Mouse (Mus musculus) mesoderm, embryonic 11.5 days (tissue): ENCODE results near the gene Slc40a1.

ENCODE experiments used
- DNase-seq: peaks from one replicate; pipeline ENCODE4 v3.0.0-alpha.2; 2012; ENCODE audit warnings: low read depth, low spot score

The Slc40a1 gene

GRCm38 (mm10) chr1:45926393-45926763, at the start of gene Slc40a1:
Gene Slc40a1 (minus strand): TSS chr1:45926523.
- no peak for DNase-seq

- DNase-seq: no peak
Measured at GRCm38 (mm10) chr1:45971314-45971713, 45.0 kb upstream of the Slc40a1 start.

DNA sequence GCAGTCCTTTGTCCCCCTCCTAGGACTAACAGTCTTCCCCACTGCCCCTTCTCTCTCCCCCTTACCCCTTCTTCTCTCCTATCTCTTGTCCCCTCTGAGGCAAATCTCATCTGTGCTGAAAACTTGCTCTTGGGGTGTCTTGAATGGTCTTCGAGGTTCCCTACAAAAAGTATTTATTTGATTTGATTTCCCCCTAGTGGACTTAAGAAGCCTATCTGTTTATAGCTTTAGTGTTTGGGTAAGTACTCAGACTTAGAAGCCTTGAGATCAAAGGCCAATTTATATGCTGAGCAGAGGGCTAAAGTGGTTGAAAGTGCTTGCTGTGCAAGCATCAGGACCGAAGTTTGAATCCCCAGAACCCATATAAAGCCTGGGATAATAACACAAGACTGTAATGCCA, 22.7 kb upstream of the Slc40a1 start:
- no peak for DNase-seq

- DNase-seq: no peak
Measured at GRCm38 (mm10) chr1:45947843-45948242, 21.5 kb upstream of the Slc40a1 start.

DNA sequence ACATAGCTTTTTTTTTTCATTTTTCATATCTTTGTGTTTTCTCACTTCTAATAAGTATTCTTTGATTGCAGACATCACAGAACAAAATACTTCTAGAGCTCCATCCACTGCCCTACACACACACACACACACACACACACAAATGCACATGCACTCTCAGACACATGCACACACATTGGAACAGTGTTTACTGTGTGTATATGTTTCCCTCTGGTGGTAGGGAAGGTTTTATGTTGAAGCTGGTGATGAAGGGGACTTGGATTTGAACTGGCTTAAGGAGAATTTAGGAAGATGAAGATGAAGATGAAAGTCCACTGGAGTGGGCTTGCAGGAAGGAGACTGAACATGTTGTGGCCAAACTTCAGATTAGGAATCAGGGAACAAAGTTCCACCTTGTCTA, 4.8 kb upstream of the Slc40a1 start:
- no peak for DNase-seq

DNA sequence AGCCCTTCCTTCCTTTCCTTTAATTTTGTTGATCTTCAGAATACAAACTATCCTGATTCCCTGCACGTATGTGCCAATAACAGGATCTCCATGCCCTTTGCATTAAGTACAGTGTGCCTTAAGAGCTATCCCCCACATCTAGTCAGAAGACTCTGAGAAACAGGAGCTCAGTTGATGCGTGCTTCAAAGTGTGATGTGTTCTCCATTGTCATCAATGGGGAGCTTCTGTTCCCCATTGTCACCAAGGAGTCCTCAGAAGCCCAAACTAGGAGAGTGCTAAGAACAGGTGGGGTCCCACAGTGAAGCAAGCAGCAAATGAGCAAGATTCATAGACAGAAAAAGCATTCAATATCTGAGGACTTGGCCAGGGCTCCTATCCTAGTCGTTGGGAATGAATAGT, 588 bp upstream of the Slc40a1 start:
- DNase-seq: no peak

GRCm38 (mm10) chr1:45925500-45926392, 577 bp downstream of the Slc40a1 start:
- DNase-seq: peak; percentile 80

DNA sequence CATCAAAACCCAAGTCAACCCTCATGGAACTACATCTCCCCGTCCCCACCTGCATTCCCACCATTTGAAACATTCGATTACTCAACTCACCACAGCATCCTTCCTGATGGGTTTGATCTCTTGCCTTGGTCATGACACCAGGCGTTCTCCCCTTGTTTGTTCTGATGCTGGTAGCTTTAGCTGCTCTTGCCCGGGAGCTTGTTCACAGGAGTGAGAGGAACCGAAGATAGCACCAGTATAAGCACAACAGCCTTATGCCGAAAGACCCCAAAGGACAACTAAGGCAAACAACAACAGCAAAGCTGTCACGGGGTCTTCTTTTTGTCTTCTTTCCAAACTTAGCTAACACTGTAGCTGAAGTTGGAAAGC, 1.2 kb downstream of the Slc40a1 start:
- DNase-seq: peak; percentile 23

DNA sequence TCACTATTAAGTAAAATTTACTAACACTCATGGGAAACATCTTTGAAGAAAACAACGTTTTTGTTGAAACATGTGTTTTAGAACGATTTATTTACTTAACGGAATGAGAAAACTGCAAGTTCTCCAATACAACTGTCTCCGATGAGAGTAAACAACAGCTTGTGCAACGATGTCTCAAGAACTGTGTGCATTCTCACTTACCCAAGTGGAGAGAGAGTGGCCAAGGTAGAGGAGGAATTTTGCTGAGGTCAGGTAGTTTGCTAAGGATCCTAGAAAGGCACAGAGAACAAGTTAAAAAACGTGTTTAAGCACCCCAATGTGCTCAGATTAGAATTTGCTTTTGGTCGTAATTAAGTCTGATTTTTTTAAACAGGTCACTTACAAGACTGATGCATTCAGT, 1.8 kb downstream of the Slc40a1 start:
- DNase-seq: no peak

DNA sequence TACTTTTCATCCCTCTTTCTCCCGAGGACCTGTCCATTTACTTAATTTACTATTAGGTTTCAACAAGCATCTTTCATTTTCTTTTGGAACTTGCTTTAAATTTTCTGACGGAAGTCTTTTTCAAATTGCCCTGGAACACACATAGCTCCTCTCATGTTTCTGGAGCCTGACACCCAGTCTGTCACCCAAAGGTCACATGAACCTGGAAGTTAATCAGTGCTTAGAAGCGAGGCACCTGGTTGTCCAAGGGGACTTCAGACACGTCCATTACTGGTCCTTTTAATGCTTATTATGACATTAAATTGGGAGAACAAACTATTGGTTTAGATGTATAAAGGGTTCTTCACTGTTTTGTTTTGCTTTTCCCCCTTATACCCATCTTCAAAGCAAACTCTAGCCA, 3.0 kb downstream of the Slc40a1 start:
- no peak for DNase-seq

DNA sequence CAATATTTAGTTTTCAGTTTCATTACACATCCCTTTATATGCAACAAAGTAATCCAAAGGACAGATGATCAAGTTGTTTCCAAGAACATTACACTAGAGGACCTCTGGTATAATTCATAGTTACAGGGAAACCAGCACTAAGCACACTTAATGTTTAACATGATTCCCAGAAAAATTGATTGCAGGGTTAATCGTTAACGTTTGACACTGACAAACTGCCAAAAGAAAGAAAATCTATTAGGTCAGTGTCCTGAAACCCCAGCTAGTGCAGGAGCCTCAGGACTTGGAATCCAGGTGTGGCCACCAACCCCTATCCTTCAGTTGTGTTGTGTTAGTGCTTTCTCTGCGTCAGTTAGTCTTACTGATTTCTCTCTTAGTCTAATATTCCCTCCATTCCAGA, 5.6 kb downstream of the Slc40a1 start:
- no peak for DNase-seq

DNA sequence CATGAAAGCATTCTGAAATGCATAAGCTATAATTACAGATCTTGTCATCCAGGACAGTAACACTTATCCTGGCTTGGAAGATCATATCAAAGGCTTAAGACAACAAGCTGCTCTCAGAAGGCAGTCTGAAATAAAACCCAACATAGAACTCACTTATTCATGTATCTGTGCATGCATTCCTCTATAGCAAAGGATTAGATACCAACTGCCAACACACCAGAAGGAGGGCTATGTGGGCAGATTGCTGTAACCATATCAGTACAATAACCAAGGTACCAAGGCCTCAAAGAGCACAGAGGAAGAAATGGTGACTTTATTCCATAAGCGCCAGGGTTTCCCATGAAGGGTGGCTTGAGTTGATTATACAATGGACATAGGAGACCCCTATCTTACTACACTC, 6.6 kb downstream of the Slc40a1 start:
- no peak for DNase-seq

- DNase-seq: no peak
Measured at GRCm38 (mm10) chr1:45917136-45917803, 9.1 kb downstream of the Slc40a1 start.

DNA sequence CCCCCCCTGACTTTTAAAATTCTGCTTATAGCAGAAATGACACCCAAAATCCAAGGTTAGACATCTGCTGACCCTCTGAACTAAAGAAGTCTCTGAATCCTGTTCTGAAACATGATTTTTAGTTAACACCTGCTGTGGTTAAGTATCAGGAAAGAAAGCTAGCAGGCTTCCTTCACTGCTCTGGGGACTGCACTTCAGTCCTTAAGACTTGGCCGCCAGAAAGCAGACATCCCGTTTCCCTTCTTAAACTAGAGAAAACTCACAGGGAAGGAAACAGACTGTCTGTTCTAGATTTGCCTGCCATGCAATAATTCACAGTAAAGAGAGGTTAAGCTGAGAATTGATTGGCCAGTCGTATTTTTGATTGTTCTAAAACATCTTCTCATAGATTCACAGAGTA, 10.1 kb downstream of the Slc40a1 start:
- DNase-seq: no peak

DNA sequence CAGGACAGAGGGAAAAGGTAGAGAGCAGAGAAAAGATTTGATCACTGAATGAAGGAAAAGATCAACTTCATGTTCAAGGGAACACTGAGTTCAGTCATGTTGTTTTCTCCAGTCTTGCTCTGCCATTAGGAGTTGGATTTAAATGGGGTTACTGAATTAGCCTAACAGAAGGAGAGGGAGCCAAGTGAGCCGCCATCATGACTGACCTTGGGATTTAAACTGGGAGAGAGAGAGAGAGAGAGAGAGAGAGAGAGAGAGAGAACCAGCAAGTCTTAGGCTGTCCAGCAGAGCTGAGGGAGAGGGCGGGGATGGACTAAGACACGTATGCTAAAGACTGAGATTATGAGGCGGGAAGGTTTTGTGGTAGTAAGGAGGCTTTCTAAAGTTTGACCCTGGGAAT, 12.1 kb downstream of the Slc40a1 start:
- no peak for DNase-seq

- peak; percentile 74 for DNase-seq
Measured at GRCm38 (mm10) chr1:45905107-45905821, 21.1 kb downstream of the Slc40a1 start.

DNA sequence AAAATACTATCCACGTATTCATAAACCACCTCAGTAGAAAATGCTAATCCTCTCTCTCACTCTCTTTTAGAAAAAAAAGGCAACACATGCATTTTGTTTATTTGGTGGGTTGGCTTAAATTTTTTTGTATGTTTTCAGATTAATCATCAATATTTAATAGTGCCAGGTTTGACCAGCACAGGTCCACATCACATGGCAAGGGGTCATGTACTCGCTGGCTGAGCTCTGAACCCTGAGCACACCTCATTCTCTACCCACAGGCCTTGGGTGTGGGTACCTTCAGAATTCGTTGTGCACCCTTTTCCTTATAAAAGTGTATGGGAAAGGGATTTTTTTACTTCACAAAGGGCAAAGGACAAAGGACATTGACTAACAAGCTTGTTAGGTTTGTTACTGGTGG, 22.2 kb downstream of the Slc40a1 start:
- DNase-seq: no peak

DNA sequence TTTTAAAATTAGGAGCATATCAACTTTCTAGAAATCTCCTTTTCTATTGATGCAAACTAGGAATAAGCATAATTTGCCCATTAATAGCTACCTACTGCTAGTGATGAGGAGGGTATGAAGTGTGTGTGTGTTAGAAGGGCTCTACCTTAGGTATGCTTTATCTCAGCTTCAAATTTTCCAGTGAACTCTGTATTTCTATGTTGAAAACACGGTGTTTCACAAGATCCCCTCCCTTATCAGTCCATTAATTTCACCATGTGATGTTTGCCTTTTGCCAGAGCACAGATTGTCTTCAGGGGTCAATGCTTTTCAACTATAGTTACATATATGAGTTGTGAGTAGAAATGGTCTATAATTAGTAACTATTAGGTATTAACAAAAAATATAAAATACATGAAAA, 28.3 kb downstream of the Slc40a1 start:
- no peak for DNase-seq

DNA sequence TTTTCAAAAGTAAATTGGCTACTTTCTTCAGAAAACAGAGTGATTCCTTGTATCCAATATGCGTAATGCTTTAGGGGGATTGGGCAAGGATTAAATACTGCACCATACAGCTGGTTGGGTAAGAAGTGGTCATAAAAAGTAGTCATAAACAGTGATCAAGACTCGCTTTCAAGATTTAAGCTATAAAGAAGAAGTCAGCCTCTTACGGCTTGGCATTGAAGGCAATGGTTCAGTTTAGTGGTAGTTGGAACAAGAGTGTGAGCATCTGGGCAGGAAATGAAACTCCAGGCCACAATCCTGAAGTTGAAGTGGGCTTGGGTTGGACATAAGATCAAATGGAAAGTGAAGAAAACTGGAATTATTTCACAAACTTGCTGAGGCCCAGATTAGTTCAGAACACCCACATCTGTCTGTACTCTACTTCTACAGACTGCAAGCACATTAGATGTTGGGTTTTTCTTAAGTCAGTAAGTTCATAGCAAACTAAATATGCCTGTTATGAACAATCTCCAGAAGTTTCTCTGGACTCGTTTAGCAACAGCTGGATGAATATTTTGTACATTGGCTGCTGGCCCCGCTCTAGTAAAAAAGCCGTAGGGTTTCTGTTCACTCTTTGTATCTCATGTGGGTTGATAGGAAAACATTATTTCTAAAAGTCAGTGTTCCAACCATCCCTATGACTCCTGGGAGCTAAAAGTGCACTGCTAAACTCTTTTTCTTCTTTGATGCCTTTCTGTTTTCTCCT, 32.0 kb downstream of the Slc40a1 start:
- no peak for DNase-seq

DNA sequence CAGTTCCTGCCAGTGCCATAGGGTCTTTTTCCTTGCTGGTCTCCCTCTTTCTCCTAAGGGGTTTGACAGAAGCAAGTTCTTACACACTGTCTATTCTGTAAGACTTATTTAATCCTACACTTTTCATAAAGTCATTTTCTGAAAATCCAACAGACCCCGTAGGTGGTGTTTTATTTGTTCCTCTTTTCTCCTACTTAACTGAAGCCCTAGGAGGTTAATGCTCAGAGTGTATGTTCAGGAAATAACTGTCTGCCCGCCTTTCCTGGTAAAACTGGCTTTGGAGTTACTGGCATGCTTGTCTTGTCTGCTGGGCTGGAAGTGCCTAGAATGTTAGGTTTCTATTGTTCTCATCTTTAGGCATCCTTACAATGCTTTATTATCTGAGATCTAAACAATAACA, 34.3 kb downstream of the Slc40a1 start:
- no peak for DNase-seq

DNA sequence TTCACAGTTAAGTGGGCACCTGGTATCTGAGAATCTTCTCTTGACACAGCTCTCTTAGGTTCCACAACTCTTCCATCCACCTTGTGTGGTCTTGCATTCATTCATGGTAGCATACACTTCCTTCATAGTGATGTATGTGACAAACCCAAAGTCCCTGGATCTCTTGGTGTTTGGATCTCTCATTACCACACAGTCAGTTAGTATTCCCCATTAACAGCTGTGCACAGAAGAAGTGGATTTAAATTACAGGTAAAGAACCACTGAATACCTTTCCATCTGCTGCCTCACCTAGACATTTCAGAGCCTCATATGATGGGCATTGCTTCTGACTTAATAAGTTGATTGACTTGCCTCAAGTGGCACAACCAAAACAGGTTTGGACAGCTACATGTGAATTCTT, 36.1 kb downstream of the Slc40a1 start, which contains the start of gene Gm5269:
Gene Gm5269 (minus strand): TSS at position 101 of the 400 bp plus-strand sequence.
- DNase-seq: no peak

- DNase-seq: no peak
Measured at GRCm38 (mm10) chr1:45886800-45887199, 39.5 kb downstream of the Slc40a1 start.
